Mouse (Mus musculus) heart, postnatal 4 days (tissue): ENCODE results near the gene Mpv17l2. TPM values are rescaled to one million over a fixed set of nuclear protein-coding genes. Genes with fewer than 3 reads are reported as not detected.

Source experiments
- DNase-seq: peaks from one replicate; pipeline ENCODE4 v3.0.0; 2021
- total RNA-seq, 2 experiments: library from RNA; stranded (reverse); gene quantifications; 2 replicates each; pipeline ENCODE4 v1.2.3; 2021

The Mpv17l2 gene
- total RNA-seq, 2 experiments from 2014 or later = 35.8 to 37.9 TPM

DNA sequence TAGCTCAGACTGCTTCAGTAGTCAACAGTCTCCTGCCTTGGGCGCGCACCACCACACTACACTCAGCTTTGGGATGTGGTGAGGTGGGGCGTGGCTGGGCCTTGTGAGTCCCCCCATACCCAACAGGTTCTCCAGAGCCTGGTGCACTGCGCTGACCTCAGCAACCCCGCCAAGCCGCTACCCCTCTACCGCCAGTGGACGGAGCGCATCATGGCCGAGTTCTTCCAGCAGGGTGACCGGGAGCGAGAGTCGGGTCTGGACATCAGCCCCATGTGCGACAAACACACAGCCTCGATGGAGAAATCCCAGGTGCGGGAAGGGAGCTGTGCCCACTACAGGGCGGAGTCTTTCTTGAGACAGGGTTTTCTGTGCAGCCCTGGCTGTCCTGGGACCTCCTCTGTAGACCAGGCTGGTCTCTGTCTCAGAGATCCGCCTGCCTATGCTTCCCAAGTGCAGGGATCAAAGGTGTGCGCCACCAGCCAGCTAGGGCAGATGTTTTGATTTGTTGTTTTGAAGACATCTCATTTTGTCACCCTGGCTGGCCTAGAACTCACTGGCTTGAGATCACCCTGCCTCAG, 11.6 kb downstream of the Mpv17l2 start:
- DNase-seq = peak; percentile 9

GRCm38 (mm10) chr8:70748246-70749096, 12.3 kb downstream of the Mpv17l2 start:
- DNase-seq = no peak

DNA sequence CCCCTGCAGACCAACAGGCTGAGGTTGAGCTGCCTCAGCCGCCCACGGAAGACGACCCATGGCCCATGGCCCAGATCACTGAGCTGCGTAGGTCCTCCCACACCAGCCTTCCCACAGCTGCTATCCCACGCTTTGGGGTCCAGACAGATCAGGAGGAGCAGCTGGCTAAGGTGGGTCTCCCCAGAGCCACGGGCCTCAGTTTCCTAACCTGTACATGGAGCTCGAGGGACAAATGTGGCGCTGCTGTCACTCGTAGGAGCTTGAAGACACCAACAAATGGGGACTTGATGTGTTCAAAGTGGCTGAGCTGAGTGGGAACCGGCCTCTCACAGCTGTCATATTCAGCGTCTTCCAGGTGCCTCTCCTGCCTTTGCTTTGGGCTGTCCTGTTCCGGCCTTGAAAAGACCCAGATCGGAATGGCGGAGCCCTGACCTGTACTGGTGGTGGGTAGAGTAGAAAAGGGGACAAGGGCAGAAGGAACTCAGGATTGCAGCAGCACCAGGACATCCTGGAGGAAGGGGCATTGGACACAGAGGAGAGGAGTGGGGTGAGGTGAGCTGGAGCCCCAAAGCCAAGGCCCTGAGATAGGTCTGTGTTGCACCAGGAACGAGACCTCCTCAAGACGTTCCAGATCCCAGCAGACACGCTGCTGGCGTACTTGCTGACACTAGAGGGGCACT, 13.4 kb downstream of the Mpv17l2 start:
- no peak for DNase-seq

- no peak for DNase-seq
Measured at GRCm38 (mm10) chr8:70746676-70747075, 14.1 kb downstream of the Mpv17l2 start.

DNA sequence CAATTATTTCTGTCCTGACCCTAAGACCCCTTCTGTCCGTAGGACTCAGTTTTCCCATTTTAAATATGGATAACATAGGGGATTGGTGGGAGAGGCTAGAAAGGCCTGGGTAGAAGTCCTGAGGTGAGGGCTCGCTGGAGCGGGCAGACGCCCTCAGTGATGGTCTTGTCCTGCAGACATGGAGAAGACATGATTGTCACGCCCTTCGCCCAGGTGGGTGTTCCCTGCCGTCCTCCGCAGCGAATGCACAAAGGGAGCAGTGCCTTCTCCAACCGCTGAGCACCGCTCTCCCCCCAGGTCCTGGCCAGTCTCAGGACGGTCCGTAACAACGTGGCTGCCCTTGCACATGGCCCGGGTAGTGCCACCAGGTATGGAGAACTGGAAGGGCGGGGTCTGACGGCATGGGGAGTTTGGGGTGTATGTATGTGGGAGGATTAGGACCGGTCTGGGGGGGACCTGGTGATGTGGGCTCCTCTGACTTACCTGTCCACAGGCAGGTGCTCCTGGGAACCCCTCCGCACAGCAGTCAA, 15.0 kb downstream of the Mpv17l2 start:
- DNase-seq = no peak

DNA sequence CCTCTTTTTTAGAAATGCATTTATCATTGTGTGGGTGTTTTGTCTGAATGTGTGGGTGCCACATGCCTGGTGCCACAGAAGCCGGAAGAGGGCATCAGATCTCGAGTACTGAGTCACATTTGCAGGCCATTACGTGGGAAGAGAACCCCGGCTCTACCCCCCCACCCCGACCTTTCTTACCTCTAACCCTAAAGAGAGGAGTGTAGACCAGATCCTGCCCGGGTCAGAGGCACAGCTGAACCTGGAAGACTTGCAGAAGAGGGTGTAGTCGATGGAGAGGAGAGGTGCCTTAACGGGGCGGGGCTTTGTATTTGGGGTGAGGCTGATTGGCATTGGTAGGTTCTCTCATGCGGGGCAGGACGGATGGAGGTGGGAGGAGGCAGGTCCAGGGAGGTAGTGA, 15.9 kb downstream of the Mpv17l2 start:
- no peak for DNase-seq

DNA sequence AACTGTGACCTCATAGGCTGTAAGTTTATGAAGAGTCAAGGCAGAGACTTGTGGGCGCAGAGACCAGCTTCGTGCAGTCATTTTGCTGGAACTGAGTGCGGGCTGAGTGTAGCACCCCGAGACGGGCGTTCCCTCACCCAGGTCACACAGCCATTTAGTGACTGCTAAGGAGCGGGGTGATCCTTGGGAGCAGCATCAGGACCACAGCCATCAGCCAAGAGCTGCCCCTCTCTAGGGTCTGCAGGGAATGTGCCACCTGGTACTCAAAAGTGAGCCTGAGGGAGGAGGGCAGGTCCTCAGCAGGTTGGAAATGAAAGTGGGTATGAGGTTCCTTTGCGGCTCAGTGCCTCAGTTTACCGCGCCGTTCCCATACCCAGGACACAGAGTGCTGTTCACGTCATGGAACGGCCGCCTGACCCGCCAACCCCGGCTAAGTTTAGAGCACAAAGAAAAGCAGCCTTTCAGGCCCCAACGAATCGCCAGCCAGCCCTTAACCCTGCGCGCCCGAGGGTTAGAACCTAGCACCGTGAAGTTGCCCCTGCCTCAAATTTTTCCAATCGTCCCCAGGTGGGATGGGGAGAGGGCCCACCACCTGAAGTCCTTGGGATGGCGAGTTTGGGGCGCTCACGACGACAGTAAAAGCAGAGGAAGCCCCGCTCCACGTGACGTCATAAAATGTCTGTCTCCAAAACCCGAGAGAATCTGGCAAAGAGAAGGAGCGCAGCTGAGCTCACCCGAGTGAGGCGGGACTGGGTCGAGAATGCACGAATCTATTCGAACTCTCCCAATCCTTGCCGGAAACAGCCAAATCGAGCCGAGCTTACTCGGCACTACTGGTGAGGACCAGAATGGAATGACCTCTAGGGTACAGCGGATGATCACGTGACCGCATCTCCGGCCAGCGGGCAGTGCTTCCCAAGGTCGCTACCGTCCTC, 16.8 kb downstream of the Mpv17l2 start:
- peak; percentile 62 for DNase-seq

- DNase-seq = peak; percentile 43
Measured at GRCm38 (mm10) chr8:70742981-70743655, 17.6 kb downstream of the Mpv17l2 start.

GRCm38 (mm10) chr8:70742176-70742575, 18.6 kb downstream of the Mpv17l2 start:
- DNase-seq = peak; percentile 17

DNA sequence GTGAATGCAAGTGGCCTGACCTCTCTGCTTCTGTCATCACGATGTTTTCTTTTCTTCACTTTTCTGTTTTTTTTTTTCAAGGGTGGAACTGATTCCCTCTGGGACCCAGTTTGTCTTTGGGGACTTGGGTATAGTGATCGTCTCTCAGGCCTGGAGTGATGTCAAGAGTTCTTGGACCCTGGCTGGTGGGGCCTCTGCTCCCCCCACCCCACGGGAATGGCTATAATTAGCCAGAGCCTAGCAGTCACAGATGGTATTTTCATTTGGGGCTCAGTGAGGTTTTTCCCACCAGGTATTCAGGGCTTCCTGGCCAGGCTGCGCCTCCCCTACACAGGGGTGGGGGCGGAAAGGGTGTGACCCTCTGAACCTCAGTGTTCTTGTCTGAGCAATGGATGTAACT, 19.1 kb downstream of the Mpv17l2 start:
- no peak for DNase-seq

GRCm38 (mm10) chr8:70738211-70738610, 22.5 kb downstream of the Mpv17l2 start:
- DNase-seq = no peak

GRCm38 (mm10) chr8:70737705-70738104, 23.0 kb downstream of the Mpv17l2 start:
- no peak for DNase-seq

DNA sequence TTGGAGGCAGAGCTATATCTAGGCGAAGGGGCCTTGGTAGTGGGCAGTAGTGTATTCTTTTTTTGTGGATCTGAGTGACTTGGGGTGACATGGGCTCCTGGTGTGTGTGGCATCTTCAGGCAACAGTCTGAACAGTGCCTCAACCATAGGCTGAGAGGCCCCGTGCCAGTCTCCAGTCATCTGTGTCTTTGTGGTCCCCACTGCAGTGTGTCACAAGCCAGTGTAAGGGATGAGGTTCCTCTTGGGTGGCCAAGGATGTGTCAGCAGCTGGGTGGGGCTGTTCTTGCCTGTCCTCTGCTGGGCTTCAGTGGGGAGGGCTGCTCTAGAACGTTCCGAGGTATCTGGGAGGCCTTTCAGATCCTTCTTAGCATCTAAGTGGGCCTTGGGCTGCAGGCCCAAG, 29.8 kb downstream of the Mpv17l2 start:
- no peak for DNase-seq

GRCm38 (mm10) chr8:70729808-70730475, 30.8 kb downstream of the Mpv17l2 start:
- no peak for DNase-seq

GRCm38 (mm10) chr8:70726721-70727120, 34.0 kb downstream of the Mpv17l2 start:
- DNase-seq = no peak

- peak; percentile 63 for DNase-seq
Measured at GRCm38 (mm10) chr8:70725792-70726447, 34.8 kb downstream of the Mpv17l2 start.

DNA sequence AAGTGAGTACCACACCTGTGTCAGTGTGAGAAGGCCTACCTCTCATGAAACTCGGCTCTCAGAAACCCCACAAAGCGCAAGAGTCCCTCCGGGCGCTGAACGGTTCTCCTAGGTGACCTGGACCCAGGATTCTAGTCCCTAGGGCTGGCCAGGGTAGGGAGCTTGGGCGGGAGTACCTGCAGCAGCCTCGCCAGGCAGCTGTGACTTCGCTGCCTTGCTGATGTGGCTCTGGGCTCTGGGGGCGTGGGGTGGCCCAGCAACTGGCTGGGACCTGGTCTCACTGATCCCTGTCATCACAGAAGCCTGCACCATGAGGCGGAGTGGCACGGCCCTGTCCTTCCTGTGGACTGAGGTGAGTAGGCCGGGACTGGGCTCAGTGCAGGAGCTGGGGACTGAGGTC, 36.5 kb downstream of the Mpv17l2 start:
- no peak for DNase-seq

GRCm38 (mm10) chr8:70723486-70724210, 37.1 kb downstream of the Mpv17l2 start, which contains the start of gene Pde4c:
Gene Pde4c, plus strand, starts transcription at chr8:70723720.
- DNase-seq = no peak

- no peak for DNase-seq
Measured at GRCm38 (mm10) chr8:70721601-70722000, 39.1 kb downstream of the Mpv17l2 start.

GRCm38 (mm10) chr8:70720739-70721138, 40.0 kb downstream of the Mpv17l2 start:
- DNase-seq = peak; percentile 87
